Mouse (Mus musculus): ENCODE measurements around the gene Morc4. TPM values are rescaled to one million over a fixed set of nuclear protein-coding genes. Genes with fewer than 3 reads are reported as not detected.

Morc4 gene
- polyA plus RNA-seq, 1 experiment from 2014 or later, result 16.1 TPM

- Histone ChIP-seq H3K36me3 (replicated peaks; ENCODE audit: insufficient read depth, low read length) (no peaks in the 10 kb centered on the region), H3K9ac (replicated peaks) (no peak overlapping the region), H3K4me3 (ENCODE audit: low read depth, low read length) (peak overlapping the region; percentile 60), H3K4me1 (ENCODE audit: insufficient read depth) (no peaks in the 10 kb centered on the region), H3K27me3 (ENCODE audit: insufficient read depth, low read length) (no peaks in the 10 kb centered on the region), H3K9me3 (ENCODE audit: low read length) (no peaks in the 10 kb centered on the region), H3K4me2 (ENCODE audit: low read depth, low read length) (peak overlapping the region; percentile 75), H3K27ac (ENCODE audit: low read depth) (no peak overlapping the region)
- TF ChIP-seq CTCF (IDR thresholded peaks at IDR 0.05; ENCODE audit: low read depth) (peak; percentile 25), EP300 (IDR thresholded peaks at IDR 0.05; ENCODE audit: low read depth) (no peak)
- 14% methylated on average over 15 of the region's 15 CpGs for WGBS (ENCODE audit: insufficient replicate concordance)
- ATAC-seq (0 out of 2 replicates have a peak, but pooled peaks have one; percentile 50), DNase-seq (peak; percentile 26)
Observed at GRCm38 (mm10) chrX:139870300-139870711, 1.2 kb downstream of the Morc4 start.

GRCm38 (mm10) chrX:139859402-139859801 is 12.1 kb downstream of the Morc4 start:
- DNase-seq (no peak), ATAC-seq (no peak)
- no peaks in the 10 kb centered on the region for H3K9me3 ChIP-seq (ENCODE audit: low read length)
- no peaks in the 10 kb centered on the region for H3K4me1 ChIP-seq (ENCODE audit: insufficient read depth)
- no peak for TF ChIP-seq EP300 (IDR thresholded peaks at IDR 0.05; ENCODE audit: low read depth)
- TF ChIP-seq CTCF (IDR thresholded peaks at IDR 0.05; ENCODE audit: low read depth), result no peak
- H3K9ac ChIP-seq (replicated peaks), result no peak overlapping the region
- 61% methylated on average over 5 of the region's 5 CpGs for WGBS (ENCODE audit: insufficient replicate concordance)
- H3K27ac ChIP-seq (ENCODE audit: low read depth), result no peak overlapping the region
- H3K36me3 ChIP-seq (replicated peaks; ENCODE audit: insufficient read depth, low read length), result no peaks in the 10 kb centered on the region
- no peak overlapping the region for H3K4me2 ChIP-seq (ENCODE audit: low read depth, low read length)
- H3K27me3 ChIP-seq (ENCODE audit: insufficient read depth, low read length), result no peaks in the 10 kb centered on the region
- no peak overlapping the region for H3K4me3 ChIP-seq (ENCODE audit: low read depth, low read length)

GRCm38 (mm10) chrX:139854795-139855194 is 16.7 kb downstream of the Morc4 start:
- no peaks in the 10 kb centered on the region for H3K4me1 ChIP-seq (ENCODE audit: insufficient read depth)
- DNase-seq (no peak), ATAC-seq (no peak)
- no peaks in the 10 kb centered on the region for H3K9me3 ChIP-seq (ENCODE audit: low read length)
- H3K9ac ChIP-seq (replicated peaks), result no peak overlapping the region
- 73% methylated on average over 4 of the region's 4 CpGs for WGBS (ENCODE audit: insufficient replicate concordance)
- H3K4me3 ChIP-seq (ENCODE audit: low read depth, low read length), result no peak overlapping the region
- TF ChIP-seq CTCF (IDR thresholded peaks at IDR 0.05; ENCODE audit: low read depth), result no peak
- TF ChIP-seq EP300 (IDR thresholded peaks at IDR 0.05; ENCODE audit: low read depth), result no peak
- no peaks in the 10 kb centered on the region for H3K27me3 ChIP-seq (ENCODE audit: insufficient read depth, low read length)
- no peak overlapping the region for H3K4me2 ChIP-seq (ENCODE audit: low read depth, low read length)
- H3K36me3 ChIP-seq (replicated peaks; ENCODE audit: insufficient read depth, low read length), result no peaks in the 10 kb centered on the region
- H3K27ac ChIP-seq (ENCODE audit: low read depth), result no peak overlapping the region

DNA sequence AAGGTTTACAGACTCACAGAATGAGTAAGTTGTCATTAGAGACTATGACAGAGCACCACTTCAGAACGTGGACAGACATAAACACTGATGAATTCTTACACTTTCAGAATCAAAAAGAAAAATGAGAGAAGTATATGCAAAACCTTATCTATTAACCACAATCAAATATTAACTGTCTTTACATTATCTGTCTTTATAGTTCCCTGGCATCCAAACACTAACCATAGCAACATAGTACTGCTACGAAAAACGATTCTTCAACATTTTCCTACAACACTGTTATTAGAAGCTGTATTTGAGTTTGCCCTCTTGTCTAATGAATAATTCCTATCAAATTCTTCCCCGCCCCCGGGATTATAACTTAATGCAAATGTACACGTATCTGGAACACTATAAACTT is 30.4 kb downstream of the Morc4 start:
- H3K27ac ChIP-seq (ENCODE audit: low read depth), result no peak overlapping the region
- no peak overlapping the region for H3K4me2 ChIP-seq (ENCODE audit: low read depth, low read length)
- no peaks in the 10 kb centered on the region for H3K4me1 ChIP-seq (ENCODE audit: insufficient read depth)
- H3K9ac ChIP-seq (replicated peaks), result no peak overlapping the region
- no peaks in the 10 kb centered on the region for H3K9me3 ChIP-seq (ENCODE audit: low read length)
- H3K27me3 ChIP-seq (ENCODE audit: insufficient read depth, low read length), result no peaks in the 10 kb centered on the region
- 69% methylated on average over 6 of the region's 6 CpGs for WGBS (ENCODE audit: insufficient replicate concordance)
- no peak overlapping the region for H3K4me3 ChIP-seq (ENCODE audit: low read depth, low read length)
- no peaks in the 10 kb centered on the region for H3K36me3 ChIP-seq (replicated peaks; ENCODE audit: insufficient read depth, low read length)
- no peak for ATAC-seq
- DNase-seq, result no peak
- TF ChIP-seq CTCF (IDR thresholded peaks at IDR 0.05; ENCODE audit: low read depth) (no peak), EP300 (IDR thresholded peaks at IDR 0.05; ENCODE audit: low read depth) (no peak)

DNA sequence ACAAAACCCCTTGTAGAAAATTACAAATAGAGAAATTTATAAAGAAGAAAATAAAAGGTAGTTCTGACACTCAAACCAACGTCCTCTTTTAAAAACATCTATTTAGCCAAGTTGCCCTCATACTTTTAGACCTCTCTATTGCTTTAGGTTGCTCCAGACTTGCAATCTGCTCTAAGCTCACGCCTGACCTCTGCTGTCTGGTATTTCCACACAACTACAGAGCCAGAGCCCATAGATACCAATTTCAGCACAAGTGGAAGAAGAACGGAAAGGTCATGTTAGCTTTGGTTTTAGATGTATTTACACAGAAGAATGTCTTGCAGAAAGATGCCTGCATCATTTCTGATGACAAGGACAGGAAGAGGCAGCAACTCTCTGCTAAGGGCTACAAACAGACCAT is 32.4 kb downstream of the Morc4 start:
- WGBS (ENCODE audit: insufficient replicate concordance), result 45% methylated on average over 3 of the region's 3 CpGs
- Histone ChIP-seq H3K4me1 (ENCODE audit: insufficient read depth) (no peaks in the 10 kb centered on the region), H3K27ac (ENCODE audit: low read depth) (no peak overlapping the region), H3K36me3 (replicated peaks; ENCODE audit: insufficient read depth, low read length) (no peaks in the 10 kb centered on the region), H3K4me2 (ENCODE audit: low read depth, low read length) (no peak overlapping the region), H3K9ac (replicated peaks) (no peak overlapping the region), H3K27me3 (ENCODE audit: insufficient read depth, low read length) (no peaks in the 10 kb centered on the region), H3K4me3 (ENCODE audit: low read depth, low read length) (no peak overlapping the region), H3K9me3 (ENCODE audit: low read length) (no peaks in the 10 kb centered on the region)
- TF ChIP-seq EP300 (IDR thresholded peaks at IDR 0.05; ENCODE audit: low read depth) (no peak), CTCF (IDR thresholded peaks at IDR 0.05; ENCODE audit: low read depth) (peak; percentile 47)
- no peak for ATAC-seq
- DNase-seq, result no peak

DNA sequence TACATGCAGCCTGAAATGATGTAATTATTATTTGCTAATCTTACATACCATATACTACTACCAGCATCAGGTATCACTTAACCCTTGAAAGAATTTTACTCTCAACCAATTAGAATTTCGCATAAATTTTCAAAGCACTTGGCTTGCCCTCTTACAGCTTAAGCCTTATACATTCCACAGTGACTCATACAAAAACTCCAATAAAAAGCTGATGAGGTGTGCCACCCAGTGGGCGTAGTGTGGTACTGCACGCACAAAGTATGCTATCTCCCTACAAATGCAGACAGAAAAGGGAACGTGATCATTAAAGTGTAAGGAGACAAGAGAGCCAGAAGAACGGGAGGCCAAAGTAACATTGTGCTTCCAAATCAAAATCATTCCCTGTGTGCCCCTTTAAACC is 39.0 kb downstream of the Morc4 start:
- no peaks in the 10 kb centered on the region for H3K9me3 ChIP-seq (ENCODE audit: low read length)
- DNase-seq (peak; percentile 60), ATAC-seq (no peak)
- no peak overlapping the region for H3K27ac ChIP-seq (ENCODE audit: low read depth)
- 17% methylated on average over 5 of the region's 5 CpGs for WGBS (ENCODE audit: insufficient replicate concordance)
- no peak overlapping the region for H3K9ac ChIP-seq (replicated peaks)
- no peak overlapping the region for H3K4me2 ChIP-seq (ENCODE audit: low read depth, low read length)
- no peak overlapping the region for H3K4me3 ChIP-seq (ENCODE audit: low read depth, low read length)
- no peaks in the 10 kb centered on the region for H3K4me1 ChIP-seq (ENCODE audit: insufficient read depth)
- H3K27me3 ChIP-seq (ENCODE audit: insufficient read depth, low read length), result no peaks in the 10 kb centered on the region; the same call in 1 of the 2 replicates
- TF ChIP-seq CTCF (IDR thresholded peaks at IDR 0.05; ENCODE audit: low read depth) (peak; percentile 87), EP300 (IDR thresholded peaks at IDR 0.05; ENCODE audit: low read depth) (no peak)
- H3K36me3 ChIP-seq (replicated peaks; ENCODE audit: insufficient read depth, low read length), result no peaks in the 10 kb centered on the region; the same call in 1 of the 2 replicates

Measured in liver, postnatal 0 days (tissue).